Mouse (Mus musculus): ENCODE results near the gene Ptch1. TPM values are rescaled to one million over a fixed set of nuclear protein-coding genes. Genes with fewer than 3 reads are reported as not detected.

The Ptch1 gene
- total and polyA plus RNA-seq, 3 experiments, result 6.2 to 14.9 (median 7.4) TPM

DNA sequence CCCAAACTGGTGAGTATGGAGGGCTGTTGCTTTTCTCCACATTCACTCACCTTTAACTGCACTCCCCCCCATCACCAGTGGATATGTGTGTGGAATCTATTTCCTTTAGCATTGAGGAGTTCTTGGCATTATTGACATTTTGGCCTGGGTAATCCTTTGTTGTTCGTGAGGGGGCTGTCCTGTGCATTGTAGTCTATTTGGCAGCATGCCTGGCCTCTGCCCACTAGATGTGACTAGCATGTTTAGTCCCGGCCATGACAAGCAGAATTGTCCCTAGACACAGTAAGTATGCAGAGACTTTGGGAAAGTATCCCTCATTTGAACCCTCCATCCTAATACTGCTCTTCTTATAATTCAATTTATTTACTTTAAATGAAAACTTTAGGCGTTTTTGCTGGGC lies 24.2 kb upstream of the Ptch1 start:
- dilution Hi-C loops (cut with MboI; ENCODE audit: extremely low pct_ligation_motif_present, extremely low pct_unique_long_range_greater_than_20kb, low sequenced_read_pairs), result no loop called here
- H3K36me3 ChIP-seq (replicated peaks in 1 of 2; ENCODE audit: control insufficient read depth in 1 of 2, insufficient read depth in 1 of 2, low read length in 1 of 2), result no peaks in the 10 kb centered on the region
- no peak overlapping the region for H3K27ac ChIP-seq (ENCODE audit: insufficient read depth, low read depth)
- H3K4me3 ChIP-seq (replicated peaks in 1 of 3; ENCODE audit: low read depth in 2 of 3, low read length in 2 of 3, poor library complexity in 1 of 3), result no peak overlapping the region
- H3K9ac ChIP-seq (ENCODE audit: insufficient read depth, low read depth), result no peak overlapping the region
- H3K9me3 ChIP-seq (replicated peaks; ENCODE audit: low read length), result no peaks in the 10 kb centered on the region
- DNase-seq (ENCODE audit: extremely low read depth), result no peak
- in situ Hi-C loops (cut with MboI; ENCODE audit: low pct_ligation_motif_present, low pct_unique_long_range_greater_than_20kb, low sequenced_read_pairs), result no loop called here
- TF ChIP-seq PAX5 (IDR thresholded peaks at IDR 0.05; ENCODE audit: low read length) (no peak), E2F4 (IDR thresholded peaks at IDR 0.05; ENCODE audit: insufficient replicate concordance, low read depth, low read length) (no peak), UBTF (IDR thresholded peaks at IDR 0.05; ENCODE audit: low read depth, low read length) (no peak)
- no peak overlapping the region for H3K4me2 ChIP-seq (ENCODE audit: insufficient read depth, low read depth, poor library complexity, severe bottlenecking)
- H3K27me3 ChIP-seq (replicated peaks), result no peaks in the 10 kb centered on the region
- H3K4me1 ChIP-seq (ENCODE audit: control insufficient read depth in 1 of 2, insufficient read depth in 2 of 2), result peaks cover 3% of the 10 kb centered on the region in 2 experiments; a peak in 2 of 4 replicates
- no peaks in the 10 kb centered on the region for H3K79me2 ChIP-seq (replicated peaks; ENCODE audit: control insufficient read depth, extremely low read depth, insufficient read depth, poor library complexity, severe bottlenecking)

DNA sequence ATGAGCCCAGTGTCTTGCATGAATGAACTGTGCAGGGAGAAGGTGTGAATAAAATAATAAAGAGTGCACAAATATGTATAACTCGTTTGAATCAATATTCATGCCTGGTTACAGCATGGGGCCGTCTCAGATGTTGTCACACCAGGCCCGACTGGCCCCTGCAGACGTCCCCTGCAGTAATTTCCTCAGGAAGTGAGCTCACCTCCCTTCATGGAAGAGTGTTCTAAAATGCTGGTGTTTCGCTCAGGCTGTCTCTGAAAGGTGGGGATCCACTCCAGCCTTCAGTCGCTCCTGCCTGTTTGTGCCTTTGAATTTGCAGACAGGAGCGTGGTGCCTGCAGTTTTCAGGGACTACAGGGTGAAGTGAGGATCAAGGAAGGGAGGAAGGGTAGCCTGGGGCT lies 22.5 kb upstream of the Ptch1 start:
- in situ Hi-C loops (cut with MboI; ENCODE audit: low pct_ligation_motif_present, low pct_unique_long_range_greater_than_20kb, low sequenced_read_pairs), result no loop called here
- Histone ChIP-seq H3K27ac (ENCODE audit: insufficient read depth, low read depth) (no peak overlapping the region), H3K4me2 (ENCODE audit: insufficient read depth, low read depth, poor library complexity, severe bottlenecking) (no peak overlapping the region), H3K9ac (ENCODE audit: insufficient read depth, low read depth) (no peak overlapping the region), H3K4me3 (replicated peaks in 1 of 3; ENCODE audit: low read depth in 2 of 3, low read length in 2 of 3, poor library complexity in 1 of 3) (no peak overlapping the region), H3K4me1 (ENCODE audit: control insufficient read depth in 1 of 2, insufficient read depth in 2 of 2) (peaks cover 3% of the 10 kb centered on the region in 2 experiments; a peak in 2 of 4 replicates), H3K79me2 (replicated peaks; ENCODE audit: control insufficient read depth, extremely low read depth, insufficient read depth, poor library complexity, severe bottlenecking) (no peaks in the 10 kb centered on the region), H3K27me3 (replicated peaks) (no peaks in the 10 kb centered on the region), H3K9me3 (replicated peaks; ENCODE audit: low read length) (no peaks in the 10 kb centered on the region), H3K36me3 (replicated peaks in 1 of 2; ENCODE audit: control insufficient read depth in 1 of 2, insufficient read depth in 1 of 2, low read length in 1 of 2) (no peaks in the 10 kb centered on the region)
- dilution Hi-C loops (cut with MboI; ENCODE audit: extremely low pct_ligation_motif_present, extremely low pct_unique_long_range_greater_than_20kb, low sequenced_read_pairs), result no loop called here
- DNase-seq (ENCODE audit: extremely low read depth), result no peak
- no peak for TF ChIP-seq PAX5 (IDR thresholded peaks at IDR 0.05; ENCODE audit: low read length)
- no peak for TF ChIP-seq IRF4 (IDR thresholded peaks at IDR 0.05; ENCODE audit: low read depth, low read length)
- TF ChIP-seq POLR2A (IDR thresholded peaks at IDR 0.05; ENCODE audit: low read depth, low read length), result no peak
- TF ChIP-seq NRF1 (IDR thresholded peaks at IDR 0.05; ENCODE audit: low read depth, low read length), result no peak
- no peak for TF ChIP-seq ZC3H11A (IDR thresholded peaks at IDR 0.05; ENCODE audit: low read depth, low read length)
- TF ChIP-seq MAZ (IDR thresholded peaks at IDR 0.05; ENCODE audit: low read depth, low read length), result no peak
- TF ChIP-seq MAX (IDR thresholded peaks at IDR 0.05; ENCODE audit: low read length), result no peak

DNA sequence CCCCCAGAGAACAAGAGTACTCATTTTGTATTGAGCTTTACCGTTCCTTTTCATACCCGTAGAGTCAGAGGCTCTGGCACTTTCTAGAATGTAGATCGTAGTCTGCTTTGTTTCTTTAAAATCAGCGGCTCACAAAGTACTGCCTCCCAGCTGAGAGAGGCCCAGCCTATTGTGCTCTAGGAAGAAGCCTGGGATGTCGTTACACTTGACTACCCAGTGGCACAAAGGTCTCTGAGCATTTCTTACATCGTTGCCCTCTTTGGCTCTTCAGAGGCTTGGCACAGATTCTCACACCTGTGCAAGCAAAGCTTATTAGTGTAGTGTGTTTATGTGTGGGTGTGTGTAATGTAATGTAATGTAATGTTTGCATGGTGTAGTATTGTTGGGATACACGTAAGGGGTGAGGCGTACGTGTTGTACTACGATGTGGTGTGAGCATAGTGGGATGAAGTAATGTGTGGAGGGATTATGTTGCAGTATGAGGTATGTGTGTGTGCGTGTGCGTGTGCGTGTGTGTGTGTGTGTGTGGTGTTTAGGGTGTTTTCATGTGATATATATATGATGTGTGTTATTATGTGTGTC lies 20.2 kb upstream of the Ptch1 start:
- in situ Hi-C loops (cut with MboI; ENCODE audit: low pct_ligation_motif_present, low pct_unique_long_range_greater_than_20kb, low sequenced_read_pairs) (no loop called here), dilution Hi-C loops (cut with MboI; ENCODE audit: extremely low pct_ligation_motif_present, extremely low pct_unique_long_range_greater_than_20kb, low sequenced_read_pairs) (no loop called here)
- H3K27me3 ChIP-seq (replicated peaks), result no peaks in the 10 kb centered on the region
- H3K36me3 ChIP-seq (replicated peaks in 1 of 2; ENCODE audit: control insufficient read depth in 1 of 2, insufficient read depth in 1 of 2, low read length in 1 of 2), result no peaks in the 10 kb centered on the region
- no peak overlapping the region for H3K27ac ChIP-seq (ENCODE audit: insufficient read depth, low read depth)
- no peak overlapping the region for H3K4me2 ChIP-seq (ENCODE audit: insufficient read depth, low read depth, poor library complexity, severe bottlenecking)
- TF ChIP-seq POLR2AphosphoS2 (IDR thresholded peaks at IDR 0.05; ENCODE audit: low read depth, low read length) (no peak), PAX5 (IDR thresholded peaks at IDR 0.05; ENCODE audit: low read length) (no peak), JUN (IDR thresholded peaks at IDR 0.05; ENCODE audit: insufficient read depth, low read depth, low read length) (no peak), IRF4 (IDR thresholded peaks at IDR 0.05; ENCODE audit: low read depth, low read length) (no peak), EP300 (IDR thresholded peaks at IDR 0.05; ENCODE audit: low read length) (no peak), ZKSCAN1 (IDR thresholded peaks at IDR 0.05; ENCODE audit: borderline replicate concordance, low read depth, low read length) (no peak), RCOR1 (conservative IDR thresholded peaks at IDR 0.05; ENCODE audit: low read depth, low read length) (no peak), CHD1 (IDR thresholded peaks at IDR 0.05; ENCODE audit: low read depth, low read length) (no peak), JUND (conservative IDR thresholded peaks at IDR 0.05; ENCODE audit: low read depth, low read length) (no peak), MAFK (IDR thresholded peaks at IDR 0.05; ENCODE audit: insufficient replicate concordance, low read length) (no peak), USF2 (conservative IDR thresholded peaks at IDR 0.05; ENCODE audit: low read depth, low read length) (no peak), CTCF (conservative IDR thresholded peaks at IDR 0.05 in 1 of 2, IDR thresholded peaks at IDR 0.05 in 1 of 2; ENCODE audit: low read depth in 2 of 2, low read length in 2 of 2) (no peak), NELFE (IDR thresholded peaks at IDR 0.05; ENCODE audit: low read depth, low read length) (no peak), CHD2 (IDR thresholded peaks at IDR 0.05; ENCODE audit: low read length) (no peak), MAX (IDR thresholded peaks at IDR 0.05; ENCODE audit: low read length) (no peak)
- peaks cover 3% of the 10 kb centered on the region in 2 experiments; a peak in 2 of 4 replicates for H3K4me1 ChIP-seq (ENCODE audit: control insufficient read depth in 1 of 2, insufficient read depth in 2 of 2)
- no peak overlapping the region for H3K9ac ChIP-seq (ENCODE audit: insufficient read depth, low read depth)
- H3K4me3 ChIP-seq (replicated peaks in 1 of 3; ENCODE audit: low read depth in 2 of 3, low read length in 2 of 3, poor library complexity in 1 of 3), result no peak overlapping the region
- H3K9me3 ChIP-seq (replicated peaks; ENCODE audit: low read length), result no peaks in the 10 kb centered on the region
- DNase-seq (ENCODE audit: extremely low read depth), result no peak
- H3K79me2 ChIP-seq (replicated peaks; ENCODE audit: control insufficient read depth, extremely low read depth, insufficient read depth, poor library complexity, severe bottlenecking), result no peaks in the 10 kb centered on the region

All from CH12.LX (cell line).